Mouse (Mus musculus) forebrain, postnatal 0 days (tissue): ENCODE results near the gene Baiap2l2. TPM values are rescaled to one million over a fixed set of nuclear protein-coding genes. Genes with fewer than 3 reads are reported as not detected.

Experiments
- ATAC-seq: fragments of 200-750 bp; cut with Nextera tagmentation; 2 replicates; pipeline ENCODE4 v1.8.0; 2017; ENCODE audit warnings: mild to moderate bottlenecking, moderate library complexity
- DNase-seq: peaks from one replicate; pipeline ENCODE4 v3.0.0-alpha.2; 2015
- H3K27ac ChIP-seq: fragments of 300-500 bp; sonication (generic); 2 replicates; pipeline ENCODE4 v1.5.1; 2014; ENCODE audit warnings: low read depth, mild to moderate bottlenecking, antibody characterized with exemption, low read length, moderate library complexity, mixed read lengths
- H3K27me3 ChIP-seq: fragments of 300-500 bp; sonication (generic); 2 replicates; pipeline ENCODE4 v1.6.1; 2014; ENCODE audit warnings: mild to moderate bottlenecking, low read length, mixed read lengths; ENCODE audit not compliant: insufficient read depth
- H3K36me3 ChIP-seq: fragments of 300-500 bp; sonication (generic); 2 replicates; pipeline ENCODE4 v1.6.1; 2014; ENCODE audit warnings: mild to moderate bottlenecking, moderate library complexity; ENCODE audit not compliant: insufficient read depth
- H3K4me1 ChIP-seq: fragments of 300-500 bp; sonication (generic); 2 replicates; pipeline ENCODE4 v1.6.1; 2014; ENCODE audit warnings: antibody characterized with exemption; ENCODE audit not compliant: insufficient read depth
- H3K4me2 ChIP-seq: fragments of 300-500 bp; sonication (generic); 2 replicates; pipeline ENCODE4 v1.6.1; 2014; ENCODE audit warnings: low read depth, mild to moderate bottlenecking, moderate library complexity
- H3K4me3 ChIP-seq: fragments of 300-500 bp; sonication (generic); 2 replicates; pipeline ENCODE4 v1.5.1; 2014; ENCODE audit warnings: low read depth, low read length, mixed read lengths
- H3K9ac ChIP-seq: fragments of 300-500 bp; sonication (generic); 2 replicates; pipeline ENCODE4 v1.6.1; 2014; ENCODE audit warnings: mild to moderate bottlenecking
- H3K9me3 ChIP-seq: fragments of 300-500 bp; sonication (generic); 2 replicates; pipeline ENCODE4 v1.6.1; 2016; ENCODE audit warnings: low read length
- CTCF ChIP-seq: sonication (generic); IDR thresholded peaks from 2 replicates; pipeline ENCODE4 v1.5.1; 2016; ENCODE audit warnings: antibody characterized with exemption, control low read depth, low read depth
- WGBS: fragments of 180-500 bp; shearing (Covaris S2); extraction: QIAGEN DNeasy Blood & Tissue Kit; methylation state at CpG from one replicate; pipeline ENCODE4 v1.1.7; 2014; 5-methylcytosine and 5-hydroxymethylcytosine counted together
- polyA plus RNA-seq: library from polyadenylated mRNA; unstranded; fragments of >200 nt; fragmentation: Nextera tagmentation; extraction: Ambion mirVana; gene quantifications from 2 replicates; pipeline ENCODE4 v1.2.1, GENCODE M21; 2015
- total RNA-seq: library from RNA; depleted of rRNA; stranded (reverse); fragments of >200 nt; gene quantifications from 2 replicates; pipeline ENCODE4 v1.2.3, GENCODE M21; 2014

Baiap2l2 gene
- total and polyA plus RNA-seq, 2 experiments from 2014 or later, result 7.9 to 9.1 TPM

- Histone ChIP-seq H3K9ac (no peak overlapping the region), H3K4me3 (no peak overlapping the region), H3K27ac (no peak overlapping the region), H3K4me2 (no peak overlapping the region), H3K27me3 (no peaks in the 10 kb centered on the region), H3K36me3 (no peaks in the 10 kb centered on the region), H3K4me1 (no peaks in the 10 kb centered on the region), H3K9me3 (no peaks in the 10 kb centered on the region)
- 86% methylated on average over 7 of the region's 7 CpGs for WGBS
- ATAC-seq (no peak), DNase-seq (no peak)
- no peak for TF ChIP-seq CTCF
Measured at GRCm38 (mm10) chr15:79286141-79286540, 804 bp upstream of the Baiap2l2 start.

GRCm38 (mm10) chr15:79283371-79283770 lies 2.0 kb downstream of the Baiap2l2 start:
- Histone ChIP-seq H3K9me3 (no peaks in the 10 kb centered on the region), H3K4me3 (no peak overlapping the region), H3K27me3 (no peaks in the 10 kb centered on the region), H3K27ac (no peak overlapping the region), H3K4me1 (no peaks in the 10 kb centered on the region), H3K4me2 (no peak overlapping the region), H3K36me3 (no peaks in the 10 kb centered on the region), H3K9ac (no peak overlapping the region)
- TF ChIP-seq CTCF, result no peak
- 89% methylated on average over 4 of the region's 4 CpGs for WGBS
- no peak for ATAC-seq
- DNase-seq, result no peak

DNA sequence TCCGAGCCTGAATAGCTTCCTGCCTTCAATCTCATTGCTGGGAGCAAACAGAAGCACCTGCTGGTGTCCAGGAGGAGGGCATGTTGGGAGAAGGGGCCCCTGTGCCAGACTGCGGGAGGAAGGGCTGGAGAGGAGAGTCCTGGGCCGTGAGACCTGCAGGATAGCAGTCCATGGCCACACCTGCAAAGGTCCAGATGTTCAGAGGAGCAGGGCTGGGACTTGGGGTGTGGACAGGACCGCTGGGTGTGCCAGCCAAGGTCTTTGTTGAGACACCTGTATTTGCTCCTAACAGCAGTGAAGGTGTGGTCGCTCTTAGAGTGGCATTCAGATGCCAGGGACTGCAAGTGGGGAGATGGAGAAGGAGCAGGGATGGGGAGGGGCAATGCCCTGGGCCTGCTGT lies 2.9 kb downstream of the Baiap2l2 start:
- no peak for DNase-seq
- no peak overlapping the region for H3K27ac ChIP-seq
- no peak overlapping the region for H3K9ac ChIP-seq
- H3K27me3 ChIP-seq, result no peaks in the 10 kb centered on the region
- H3K36me3 ChIP-seq, result no peaks in the 10 kb centered on the region
- 79% methylated on average over 5 of the region's 5 CpGs for WGBS
- no peak overlapping the region for H3K4me2 ChIP-seq
- ATAC-seq, result no peak
- no peak overlapping the region for H3K4me3 ChIP-seq
- no peak for TF ChIP-seq CTCF
- H3K9me3 ChIP-seq, result no peaks in the 10 kb centered on the region
- H3K4me1 ChIP-seq, result no peaks in the 10 kb centered on the region

DNA sequence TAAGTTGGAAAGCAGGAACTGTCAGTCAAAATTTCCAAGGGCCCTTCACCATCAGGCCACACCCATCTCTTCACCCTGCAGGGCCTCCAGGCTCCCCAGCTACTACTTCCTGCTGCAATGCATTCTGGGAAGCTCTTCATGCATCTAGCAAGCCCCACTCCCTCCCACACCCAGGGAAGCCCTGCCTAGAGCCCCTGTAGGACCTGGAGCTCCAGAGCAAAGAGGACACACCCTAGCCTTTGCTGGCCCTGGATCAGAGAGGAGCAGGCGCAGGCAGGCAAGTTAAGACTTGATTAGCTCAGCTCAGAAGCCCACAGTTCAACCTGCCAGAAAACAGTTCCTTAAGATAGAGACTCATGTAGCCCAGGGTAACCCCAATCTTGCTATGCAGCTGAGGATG lies 3.9 kb downstream of the Baiap2l2 start:
- ATAC-seq (no peak), DNase-seq (no peak)
- Histone ChIP-seq H3K27me3 (no peaks in the 10 kb centered on the region), H3K4me1 (no peaks in the 10 kb centered on the region), H3K9me3 (no peaks in the 10 kb centered on the region), H3K4me2 (no peak overlapping the region), H3K4me3 (no peak overlapping the region), H3K9ac (no peak overlapping the region), H3K27ac (no peak overlapping the region), H3K36me3 (no peaks in the 10 kb centered on the region)
- TF ChIP-seq CTCF, result no peak
- 85% methylated on average over 1 of the region's 1 CpGs for WGBS

GRCm38 (mm10) chr15:79280850-79281249 lies 4.5 kb downstream of the Baiap2l2 start:
- H3K4me2 ChIP-seq, result no peak overlapping the region
- no peak for TF ChIP-seq CTCF
- H3K4me1 ChIP-seq, result no peaks in the 10 kb centered on the region
- H3K9ac ChIP-seq, result no peak overlapping the region
- DNase-seq (no peak), ATAC-seq (no peak)
- no peaks in the 10 kb centered on the region for H3K27me3 ChIP-seq
- no peak overlapping the region for H3K4me3 ChIP-seq
- no peaks in the 10 kb centered on the region for H3K9me3 ChIP-seq
- H3K27ac ChIP-seq, result no peak overlapping the region
- H3K36me3 ChIP-seq, result no peaks in the 10 kb centered on the region
- 56% methylated on average over 5 of the region's 5 CpGs for WGBS

- DNase-seq (no peak), ATAC-seq (no peak)
- H3K4me3 ChIP-seq, result no peak overlapping the region
- H3K4me1 ChIP-seq, result no peaks in the 10 kb centered on the region
- 24% methylated on average over 6 of the region's 6 CpGs for WGBS
- TF ChIP-seq CTCF, result peak; percentile 53
- no peaks in the 10 kb centered on the region for H3K9me3 ChIP-seq
- no peaks in the 10 kb centered on the region for H3K27me3 ChIP-seq
- no peak overlapping the region for H3K4me2 ChIP-seq
- H3K36me3 ChIP-seq, result no peaks in the 10 kb centered on the region
- H3K9ac ChIP-seq, result no peak overlapping the region
- no peak overlapping the region for H3K27ac ChIP-seq
Measured at GRCm38 (mm10) chr15:79280209-79280608, 5.1 kb downstream of the Baiap2l2 start.

- no peak for ATAC-seq
- Histone ChIP-seq H3K4me2 (no peak overlapping the region), H3K27me3 (no peaks in the 10 kb centered on the region), H3K9me3 (no peaks in the 10 kb centered on the region), H3K27ac (no peak overlapping the region), H3K9ac (no peak overlapping the region), H3K4me1 (no peaks in the 10 kb centered on the region), H3K4me3 (no peak overlapping the region), H3K36me3 (no peaks in the 10 kb centered on the region)
- TF ChIP-seq CTCF, result no peak
- DNase-seq, result no peak
- 75% methylated on average over 10 of the region's 10 CpGs for WGBS
Measured at GRCm38 (mm10) chr15:79277728-79278127, 7.6 kb downstream of the Baiap2l2 start.

DNA sequence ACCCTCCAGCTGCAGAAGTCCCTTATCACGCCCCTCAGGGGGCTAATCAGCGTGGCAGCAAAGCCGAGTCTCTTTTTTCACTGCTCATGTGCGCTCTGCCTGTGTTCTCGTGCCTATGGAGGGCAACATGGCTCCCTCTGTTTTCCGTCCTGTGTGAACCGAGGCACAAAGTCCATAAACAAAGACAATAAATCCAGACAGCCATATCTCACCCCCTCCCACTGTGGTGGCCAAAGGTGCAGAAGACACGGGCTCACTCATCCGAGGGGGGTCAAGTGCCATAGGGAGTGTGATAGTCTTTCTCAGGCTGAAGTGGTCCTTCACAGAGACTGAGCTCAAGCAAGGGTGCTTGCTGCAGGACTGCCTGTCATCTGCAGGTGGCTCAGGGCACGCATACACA lies 12.3 kb downstream of the Baiap2l2 start:
- WGBS, result 65% methylated on average over 10 of the region's 10 CpGs
- Histone ChIP-seq H3K4me2 (no peak overlapping the region), H3K4me1 (no peaks in the 10 kb centered on the region), H3K27ac (no peak overlapping the region), H3K9ac (no peak overlapping the region), H3K27me3 (no peaks in the 10 kb centered on the region), H3K36me3 (no peaks in the 10 kb centered on the region), H3K4me3 (no peak overlapping the region), H3K9me3 (no peaks in the 10 kb centered on the region)
- ATAC-seq, result no peak
- DNase-seq, result no peak
- no peak for TF ChIP-seq CTCF
